Mouse (Mus musculus): ENCODE data around the gene Ufc1. TPM values are rescaled to one million over a fixed set of nuclear protein-coding genes. Genes with fewer than 3 reads are reported as not detected.
"Not testable (repeated sequence)": the region's sequence is repeated elsewhere in the genome, so short reads cannot be mapped to it uniquely, and the experiment has no call there.

The Ufc1 gene
- polyA plus RNA-seq, 1 experiment from 2014 or later, result 115 TPM

DNA sequence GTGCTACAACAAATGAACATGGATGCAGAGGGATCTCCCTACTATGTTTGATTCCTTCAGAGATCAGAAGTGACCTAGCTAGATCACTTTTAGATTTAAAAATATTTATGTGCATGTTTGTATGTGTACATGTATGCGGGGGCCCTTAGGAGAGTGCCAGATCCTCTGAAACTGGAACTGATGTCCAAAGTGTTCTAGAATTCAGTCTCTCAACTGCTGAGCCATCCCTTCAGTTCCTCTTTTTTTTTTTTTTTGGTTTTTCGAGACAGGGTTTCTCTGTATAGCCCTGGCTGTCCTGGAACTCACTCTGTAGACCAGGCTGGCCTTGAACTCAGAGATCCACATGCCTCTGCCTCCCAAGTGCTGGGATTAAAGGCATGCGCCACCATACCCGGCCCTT lies 31.8 kb upstream of the Ufc1 start:
- DNase-seq (ENCODE audit: low spot score, missing footprints); H3K36me3 ChIP-seq (ENCODE audit: control insufficient read depth, insufficient read depth, low read length); H3K27ac ChIP-seq (ENCODE audit: low read depth, low read length); H3K9ac ChIP-seq (ENCODE audit: low read length); ATAC-seq (ENCODE audit: low FRiP score); H3K4me3 ChIP-seq (ENCODE audit: low read depth, low read length); H3K27me3 ChIP-seq (ENCODE audit: control insufficient read depth, insufficient read depth, low read length); H3K9me3 ChIP-seq (ENCODE audit: control insufficient read depth, low read length); H3K4me2 ChIP-seq: not testable (repeated sequence)
- whole genome bisulfite sequencing, result 95% methylated on average over 4 of the region's 4 CpGs
- peaks cover 24% of the 10 kb centered on the region for H3K4me1 ChIP-seq (ENCODE audit: control insufficient read depth, insufficient read depth, low read length)

DNA sequence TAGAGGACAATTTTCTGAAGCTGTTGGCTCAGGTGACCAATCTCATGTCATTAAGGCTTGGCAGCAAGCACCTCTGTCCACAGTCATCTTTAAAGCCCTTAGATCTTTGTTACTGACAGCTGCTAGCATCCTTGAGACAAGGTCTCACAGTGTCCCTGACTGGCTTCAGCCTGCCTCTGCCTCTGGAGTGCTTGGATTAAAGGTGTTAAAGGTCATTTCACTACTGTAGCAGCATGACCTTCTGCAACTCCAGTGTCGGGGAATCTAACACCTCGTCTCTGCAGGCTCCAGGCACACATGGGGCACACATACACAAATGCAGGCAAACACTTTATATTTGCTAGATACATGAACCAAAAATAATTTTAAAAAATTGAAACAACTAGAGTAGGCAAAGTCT lies 30.7 kb upstream of the Ufc1 start:
- no peak for DNase-seq (ENCODE audit: low spot score, missing footprints)
- Histone ChIP-seq H3K27ac (ENCODE audit: low read depth, low read length) (no peak overlapping the region), H3K9ac (ENCODE audit: low read length) (no peak overlapping the region), H3K27me3 (ENCODE audit: control insufficient read depth, insufficient read depth, low read length) (no peaks in the 10 kb centered on the region), H3K36me3 (ENCODE audit: control insufficient read depth, insufficient read depth, low read length) (no peaks in the 10 kb centered on the region), H3K4me1 (ENCODE audit: control insufficient read depth, insufficient read depth, low read length) (peaks cover 17% of the 10 kb centered on the region), H3K9me3 (ENCODE audit: control insufficient read depth, low read length) (no peaks in the 10 kb centered on the region), H3K4me3 (ENCODE audit: low read depth, low read length) (no peak overlapping the region), H3K4me2 (no peak overlapping the region)
- no peak for ATAC-seq (ENCODE audit: low FRiP score)
- WGBS, result 85% methylated on average over 2 of the region's 2 CpGs

DNA sequence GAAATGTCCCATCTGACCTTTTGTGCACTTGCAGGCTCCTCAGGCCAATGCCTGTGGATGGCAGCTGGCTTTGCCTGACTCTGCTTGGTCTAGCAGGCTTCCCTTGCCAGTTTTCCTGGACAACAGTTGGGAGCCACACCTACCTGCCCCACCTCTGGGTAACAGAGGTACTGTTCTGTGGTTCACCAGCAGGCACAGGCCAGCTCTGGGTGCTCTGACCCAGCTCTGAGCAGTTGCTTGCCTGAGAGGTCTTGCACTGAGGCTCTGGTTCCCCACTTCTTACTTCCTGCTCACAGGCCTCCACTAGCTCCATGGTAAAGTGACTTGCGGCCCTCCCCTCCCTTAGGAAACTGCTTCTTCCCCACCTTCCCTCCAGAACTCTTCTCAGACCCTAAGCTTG lies 27.2 kb upstream of the Ufc1 start:
- Histone ChIP-seq H3K9ac (ENCODE audit: low read length) (no peak overlapping the region), H3K4me3 (ENCODE audit: low read depth, low read length) (no peak overlapping the region), H3K4me2 (no peak overlapping the region), H3K4me1 (ENCODE audit: control insufficient read depth, insufficient read depth, low read length) (no peaks in the 10 kb centered on the region; the same call in 1 of the 2 replicates), H3K36me3 (ENCODE audit: control insufficient read depth, insufficient read depth, low read length) (no peaks in the 10 kb centered on the region), H3K27me3 (ENCODE audit: control insufficient read depth, insufficient read depth, low read length) (no peaks in the 10 kb centered on the region), H3K27ac (ENCODE audit: low read depth, low read length) (no peak overlapping the region), H3K9me3 (ENCODE audit: control insufficient read depth, low read length) (no peaks in the 10 kb centered on the region)
- no peak for DNase-seq (ENCODE audit: low spot score, missing footprints)
- ATAC-seq (ENCODE audit: low FRiP score), result peak; percentile 50; the same call in 1 of the 2 replicates
- WGBS, result 69% methylated on average over 1 of the region's 1 CpGs

DNA sequence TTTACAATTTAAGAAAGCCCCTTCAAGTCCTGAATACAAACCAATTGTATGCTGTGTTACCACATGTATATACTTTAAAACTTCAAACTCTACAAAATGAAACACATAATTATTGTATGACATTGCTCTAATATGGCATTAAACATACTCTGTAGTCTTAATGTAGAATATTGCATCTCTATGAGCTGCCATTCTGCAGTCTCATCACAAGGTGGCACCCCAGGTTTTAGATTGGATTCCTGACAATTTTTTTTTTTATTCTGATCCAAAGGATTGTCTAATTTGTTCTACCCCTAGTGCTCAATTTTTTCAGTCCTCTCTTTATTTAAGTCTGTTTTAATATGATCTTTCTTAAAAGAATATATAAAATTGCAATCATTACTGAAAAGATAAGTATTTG lies 26.6 kb upstream of the Ufc1 start:
- Histone ChIP-seq H3K9me3 (ENCODE audit: control insufficient read depth, low read length) (no peaks in the 10 kb centered on the region), H3K27me3 (ENCODE audit: control insufficient read depth, insufficient read depth, low read length) (no peaks in the 10 kb centered on the region), H3K27ac (ENCODE audit: low read depth, low read length) (no peak overlapping the region), H3K4me3 (ENCODE audit: low read depth, low read length) (no peak overlapping the region), H3K36me3 (ENCODE audit: control insufficient read depth, insufficient read depth, low read length) (no peaks in the 10 kb centered on the region), H3K4me1 (ENCODE audit: control insufficient read depth, insufficient read depth, low read length) (no peaks in the 10 kb centered on the region), H3K9ac (ENCODE audit: low read length) (no peak overlapping the region), H3K4me2 (no peak overlapping the region)
- ATAC-seq (ENCODE audit: low FRiP score) (no peak), DNase-seq (ENCODE audit: low spot score, missing footprints) (no peak)

DNA sequence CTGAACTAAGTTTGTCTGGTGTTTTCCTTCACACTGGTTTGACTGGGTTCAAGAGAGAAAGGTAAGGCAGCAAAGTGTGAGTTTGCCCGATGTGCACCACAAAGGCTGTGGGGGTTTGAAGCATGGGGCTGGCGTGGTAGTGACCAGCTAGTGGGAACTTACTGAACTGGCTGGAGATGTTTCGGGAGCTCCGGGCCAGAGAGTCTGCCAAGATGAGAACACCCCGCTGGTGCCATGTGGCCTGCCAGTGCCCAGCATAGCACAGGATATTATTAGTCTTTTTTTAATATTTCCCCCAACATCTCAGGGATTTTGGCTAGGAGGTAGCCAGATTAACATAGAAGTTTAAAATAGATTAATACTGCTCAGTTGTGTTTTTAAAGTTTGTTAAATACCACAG lies 25.3 kb upstream of the Ufc1 start:
- 12% methylated on average over 5 of the region's 5 CpGs for WGBS
- Histone ChIP-seq H3K36me3 (ENCODE audit: control insufficient read depth, insufficient read depth, low read length) (no peaks in the 10 kb centered on the region), H3K4me2 (no peak overlapping the region), H3K9me3 (ENCODE audit: control insufficient read depth, low read length) (no peaks in the 10 kb centered on the region), H3K4me1 (ENCODE audit: control insufficient read depth, insufficient read depth, low read length) (no peaks in the 10 kb centered on the region), H3K4me3 (ENCODE audit: low read depth, low read length) (no peak overlapping the region), H3K9ac (ENCODE audit: low read length) (no peak overlapping the region), H3K27ac (ENCODE audit: low read depth, low read length) (no peak overlapping the region), H3K27me3 (ENCODE audit: control insufficient read depth, insufficient read depth, low read length) (no peaks in the 10 kb centered on the region)
- DNase-seq (ENCODE audit: low spot score, missing footprints) (peak; percentile 1), ATAC-seq (ENCODE audit: low FRiP score) (no peak)

DNA sequence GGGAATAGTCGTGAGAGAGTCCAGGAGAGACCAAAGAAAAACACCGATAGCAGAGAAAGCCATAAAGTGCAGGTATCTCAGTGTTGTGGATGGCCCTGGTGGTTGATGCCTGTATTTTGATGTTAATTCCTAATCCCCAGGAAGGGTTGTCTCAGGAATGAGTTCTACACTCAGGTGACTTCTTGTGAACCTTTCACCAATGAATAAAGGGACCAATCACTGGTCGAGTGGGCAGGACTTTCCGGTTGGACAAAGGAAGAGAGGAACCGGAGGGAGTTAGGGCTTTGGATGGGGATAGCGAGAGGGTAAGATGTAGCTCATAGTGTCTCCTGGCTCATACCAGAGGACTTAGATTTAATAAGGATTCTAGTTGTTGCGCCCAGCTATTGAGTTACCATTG lies 24.9 kb upstream of the Ufc1 start:
- Histone ChIP-seq H3K4me2 (no peak overlapping the region), H3K27ac (ENCODE audit: low read depth, low read length) (no peak overlapping the region), H3K9me3 (ENCODE audit: control insufficient read depth, low read length) (no peaks in the 10 kb centered on the region), H3K4me1 (ENCODE audit: control insufficient read depth, insufficient read depth, low read length) (no peaks in the 10 kb centered on the region), H3K4me3 (ENCODE audit: low read depth, low read length) (no peak overlapping the region), H3K36me3 (ENCODE audit: control insufficient read depth, insufficient read depth, low read length) (no peaks in the 10 kb centered on the region), H3K27me3 (ENCODE audit: control insufficient read depth, insufficient read depth, low read length) (no peaks in the 10 kb centered on the region), H3K9ac (ENCODE audit: low read length) (no peak overlapping the region)
- WGBS, result 12% methylated on average over 7 of the region's 7 CpGs
- DNase-seq (ENCODE audit: low spot score, missing footprints) (peak; percentile 60), ATAC-seq (ENCODE audit: low FRiP score) (no peak)

DNA sequence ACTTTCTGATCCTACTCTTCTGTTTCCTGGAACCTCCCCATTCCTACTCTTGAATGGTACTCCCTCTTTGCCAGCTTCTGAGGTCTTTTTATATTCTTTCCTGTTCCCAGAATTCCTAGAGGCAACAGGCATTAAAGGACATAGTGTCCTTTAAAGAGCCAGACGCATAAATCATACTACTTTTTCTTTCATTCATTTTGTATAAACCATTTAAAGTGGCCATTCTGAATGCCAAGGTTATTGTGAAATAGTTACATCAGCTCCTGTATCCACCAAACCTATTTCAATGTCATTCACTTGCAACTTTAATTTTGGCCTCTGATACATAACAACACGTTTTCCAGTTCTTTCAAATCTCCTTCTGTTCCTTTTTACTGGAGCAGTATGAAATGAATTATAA lies 14.5 kb upstream of the Ufc1 start:
- DNase-seq (ENCODE audit: low spot score, missing footprints) (peak; percentile 2), ATAC-seq (ENCODE audit: low FRiP score) (no peak)
- Histone ChIP-seq H3K4me3 (ENCODE audit: low read depth, low read length) (no peak overlapping the region), H3K36me3 (ENCODE audit: control insufficient read depth, insufficient read depth, low read length) (no peaks in the 10 kb centered on the region), H3K4me1 (ENCODE audit: control insufficient read depth, insufficient read depth, low read length) (no peaks in the 10 kb centered on the region), H3K27me3 (ENCODE audit: control insufficient read depth, insufficient read depth, low read length) (no peaks in the 10 kb centered on the region), H3K27ac (ENCODE audit: low read depth, low read length) (no peak overlapping the region), H3K4me2 (no peak overlapping the region), H3K9ac (ENCODE audit: low read length) (no peak overlapping the region), H3K9me3 (ENCODE audit: control insufficient read depth, low read length) (no peaks in the 10 kb centered on the region)
- 72% methylated on average over 2 of the region's 2 CpGs for WGBS

DNA sequence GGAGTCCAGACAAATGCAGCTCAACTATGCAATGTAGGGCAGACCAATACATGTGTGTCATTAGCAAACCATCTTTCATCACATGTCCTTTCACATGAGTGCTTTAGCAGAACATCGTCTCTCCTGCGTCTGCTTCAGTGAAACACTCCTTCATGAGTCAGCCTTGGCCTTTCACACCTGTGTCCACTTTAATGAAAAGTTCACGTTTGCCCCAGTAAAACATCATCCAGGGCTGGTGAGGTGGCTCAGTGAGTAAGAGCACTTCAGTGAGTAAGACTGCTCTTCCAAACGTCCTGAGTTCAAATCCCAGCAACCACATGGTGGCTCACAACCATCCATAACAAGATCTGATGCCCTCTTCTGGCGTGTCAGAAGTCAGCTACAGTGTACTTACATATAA lies 11.3 kb upstream of the Ufc1 start:
- H3K4me2 ChIP-seq; H3K9me3 ChIP-seq (ENCODE audit: control insufficient read depth, low read length); H3K27ac ChIP-seq (ENCODE audit: low read depth, low read length); ATAC-seq (ENCODE audit: low FRiP score); H3K4me3 ChIP-seq (ENCODE audit: low read depth, low read length); H3K4me1 ChIP-seq (ENCODE audit: control insufficient read depth, insufficient read depth, low read length); H3K27me3 ChIP-seq (ENCODE audit: control insufficient read depth, insufficient read depth, low read length); H3K36me3 ChIP-seq (ENCODE audit: control insufficient read depth, insufficient read depth, low read length); H3K9ac ChIP-seq (ENCODE audit: low read length): not testable (repeated sequence)
- peak; percentile 64 for DNase-seq (ENCODE audit: low spot score, missing footprints)
- 73% methylated on average over 5 of the region's 5 CpGs for WGBS

DNA sequence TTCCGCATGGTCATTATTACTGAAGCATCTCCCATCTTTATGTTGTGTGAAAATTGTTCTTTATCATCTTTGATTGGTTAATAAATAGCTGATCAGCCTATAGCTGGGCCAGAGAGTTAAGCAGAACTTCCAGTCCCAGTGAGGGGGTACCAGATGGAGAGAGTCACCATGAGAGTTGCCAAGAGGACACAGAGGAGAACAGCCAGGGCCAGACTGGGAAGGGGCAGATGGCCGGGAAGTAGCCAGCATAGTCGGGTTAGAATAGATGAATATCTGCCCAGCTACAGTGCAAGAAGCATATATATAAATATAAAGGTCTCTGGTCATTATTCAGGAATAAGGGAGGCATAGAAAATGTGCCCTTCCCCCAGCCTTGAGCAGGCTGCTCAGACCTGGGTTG lies 3.4 kb upstream of the Ufc1 start:
- Histone ChIP-seq H3K9ac (ENCODE audit: low read length) (no peak overlapping the region), H3K4me2 (no peak overlapping the region), H3K4me1 (ENCODE audit: control insufficient read depth, insufficient read depth, low read length) (peaks cover 6% of the 10 kb centered on the region; the same call in 1 of the 2 replicates), H3K27me3 (ENCODE audit: control insufficient read depth, insufficient read depth, low read length) (peaks cover 3% of the 10 kb centered on the region), H3K27ac (ENCODE audit: low read depth, low read length) (no peak overlapping the region), H3K9me3 (ENCODE audit: control insufficient read depth, low read length) (no peaks in the 10 kb centered on the region), H3K36me3 (ENCODE audit: control insufficient read depth, insufficient read depth, low read length) (no peaks in the 10 kb centered on the region), H3K4me3 (ENCODE audit: low read depth, low read length) (no peak overlapping the region)
- WGBS, result 74% methylated on average over 3 of the region's 3 CpGs
- ATAC-seq (ENCODE audit: low FRiP score), result no peak
- DNase-seq (ENCODE audit: low spot score, missing footprints), result no peak

DNA sequence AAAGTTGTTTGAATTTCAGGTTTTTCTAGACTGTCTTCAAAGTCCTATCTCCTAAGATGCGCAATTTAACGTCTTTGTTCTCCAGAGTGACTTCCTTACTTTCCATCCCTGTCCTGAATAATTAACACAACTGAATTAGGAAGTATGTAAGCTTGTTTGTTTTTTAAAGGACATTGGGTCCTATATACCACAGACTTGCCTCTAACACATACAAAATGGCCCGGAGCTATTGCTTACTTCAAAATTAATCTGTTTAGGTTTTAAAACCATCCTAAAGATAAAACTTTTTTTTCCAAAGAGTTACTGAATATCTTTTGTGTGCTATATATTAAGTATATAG lies 209 bp upstream of the Ufc1 start:
- H3K36me3 ChIP-seq (ENCODE audit: control insufficient read depth, insufficient read depth, low read length), result no peaks in the 10 kb centered on the region

More for the DNA sequence above, 209 bp upstream of the Ufc1 start:
- H3K4me1 ChIP-seq (ENCODE audit: control insufficient read depth, insufficient read depth, low read length), result peaks cover 6% of the 10 kb centered on the region; the same call in 1 of the 2 replicates
- H3K27me3 ChIP-seq (ENCODE audit: control insufficient read depth, insufficient read depth, low read length), result peaks cover 3% of the 10 kb centered on the region
- H3K4me2 ChIP-seq, result peak overlapping the region; percentile 70
- peak overlapping the region; percentile 85 for H3K27ac ChIP-seq (ENCODE audit: low read depth, low read length)
- H3K9me3 ChIP-seq (ENCODE audit: control insufficient read depth, low read length), result no peaks in the 10 kb centered on the region
- DNase-seq (ENCODE audit: low spot score, missing footprints) (no peak), ATAC-seq (ENCODE audit: low FRiP score) (peak; percentile 19; the same call in 1 of the 2 replicates)
- 13% methylated on average over 3 of the region's 3 CpGs for WGBS
- peak overlapping the region; percentile 96 for H3K9ac ChIP-seq (ENCODE audit: low read length)
- peak overlapping the region; percentile 73 for H3K4me3 ChIP-seq (ENCODE audit: low read depth, low read length)
